Mouse (Mus musculus) forebrain, postnatal 0 days (tissue): ENCODE measurements around the gene Slc7a6os. TPM values are rescaled to one million over a fixed set of nuclear protein-coding genes. Genes with fewer than 3 reads are reported as not detected.

Source experiments
- ATAC-seq: fragments of 200-750 bp; cut with Nextera tagmentation; 2 replicates; pipeline ENCODE4 v1.8.0; 2017; ENCODE audit warnings: mild to moderate bottlenecking, moderate library complexity
- DNase-seq: peaks from one replicate; pipeline ENCODE4 v3.0.0-alpha.2; 2015
- H3K27ac ChIP-seq: fragments of 300-500 bp; sonication (generic); 2 replicates; pipeline ENCODE4 v1.5.1; 2014; ENCODE audit warnings: low read depth, mild to moderate bottlenecking, antibody characterized with exemption, low read length, moderate library complexity, mixed read lengths
- H3K27me3 ChIP-seq: fragments of 300-500 bp; sonication (generic); 2 replicates; pipeline ENCODE4 v1.6.1; 2014; ENCODE audit warnings: mild to moderate bottlenecking, low read length, mixed read lengths; ENCODE audit not compliant: insufficient read depth
- H3K36me3 ChIP-seq: fragments of 300-500 bp; sonication (generic); 2 replicates; pipeline ENCODE4 v1.6.1; 2014; ENCODE audit warnings: mild to moderate bottlenecking, moderate library complexity; ENCODE audit not compliant: insufficient read depth
- H3K4me1 ChIP-seq: fragments of 300-500 bp; sonication (generic); 2 replicates; pipeline ENCODE4 v1.6.1; 2014; ENCODE audit warnings: antibody characterized with exemption; ENCODE audit not compliant: insufficient read depth
- H3K4me2 ChIP-seq: fragments of 300-500 bp; sonication (generic); 2 replicates; pipeline ENCODE4 v1.6.1; 2014; ENCODE audit warnings: low read depth, mild to moderate bottlenecking, moderate library complexity
- H3K4me3 ChIP-seq: fragments of 300-500 bp; sonication (generic); 2 replicates; pipeline ENCODE4 v1.5.1; 2014; ENCODE audit warnings: low read depth, low read length, mixed read lengths
- H3K9ac ChIP-seq: fragments of 300-500 bp; sonication (generic); 2 replicates; pipeline ENCODE4 v1.6.1; 2014; ENCODE audit warnings: mild to moderate bottlenecking
- H3K9me3 ChIP-seq: fragments of 300-500 bp; sonication (generic); 2 replicates; pipeline ENCODE4 v1.6.1; 2016; ENCODE audit warnings: low read length
- CTCF ChIP-seq: sonication (generic); IDR thresholded peaks from 2 replicates; pipeline ENCODE4 v1.5.1; 2016; ENCODE audit warnings: antibody characterized with exemption, control low read depth, low read depth
- WGBS: fragments of 180-500 bp; shearing (Covaris S2); extraction: QIAGEN DNeasy Blood & Tissue Kit; methylation state at CpG from one replicate; pipeline ENCODE4 v1.1.7; 2014; 5-methylcytosine and 5-hydroxymethylcytosine counted together
- polyA plus RNA-seq: library from polyadenylated mRNA; unstranded; fragments of >200 nt; fragmentation: Nextera tagmentation; extraction: Ambion mirVana; gene quantifications from 2 replicates; pipeline ENCODE4 v1.2.1, GENCODE M21; 2015
- total RNA-seq: library from RNA; depleted of rRNA; stranded (reverse); fragments of >200 nt; gene quantifications from 2 replicates; pipeline ENCODE4 v1.2.3, GENCODE M21; 2014

Gene Slc7a6os
- total and polyA plus RNA-seq, 2 experiments from 2014 or later = 36.3 to 73.1 TPM

DNA sequence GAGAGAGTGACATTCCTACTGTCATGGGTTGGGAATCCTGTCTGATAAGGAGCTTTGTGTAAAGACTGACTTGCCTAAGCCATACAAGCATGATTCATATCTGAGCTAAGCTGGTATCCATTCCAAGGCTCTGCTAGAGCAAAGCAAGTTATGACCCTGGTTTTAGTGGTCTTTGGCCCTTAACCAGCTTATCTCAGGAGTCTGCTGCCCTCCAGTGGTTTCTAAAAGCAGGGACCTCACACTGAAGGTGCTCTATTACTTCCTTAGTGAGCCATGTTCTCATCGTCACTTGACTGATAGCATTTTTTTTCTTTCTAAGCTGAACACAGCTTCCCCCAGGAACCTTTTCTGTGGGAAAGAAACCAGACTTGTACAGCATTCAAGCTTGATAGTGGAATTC is 12.0 kb downstream of the Slc7a6os start:
- TF ChIP-seq CTCF = peak; percentile 76
- ATAC-seq = peak; percentile 34; the same call in 1 of the 2 replicates
- WGBS = 3% methylated on average over 1 of the region's 1 CpGs
- Histone ChIP-seq H3K9ac (no peak overlapping the region), H3K27me3 (no peaks in the 10 kb centered on the region), H3K27ac (no peak overlapping the region), H3K9me3 (no peaks in the 10 kb centered on the region), H3K4me2 (no peak overlapping the region), H3K4me3 (no peak overlapping the region), H3K4me1 (no peaks in the 10 kb centered on the region), H3K36me3 (peaks cover 53% of the 10 kb centered on the region)
- peak; percentile 54 for DNase-seq

DNA sequence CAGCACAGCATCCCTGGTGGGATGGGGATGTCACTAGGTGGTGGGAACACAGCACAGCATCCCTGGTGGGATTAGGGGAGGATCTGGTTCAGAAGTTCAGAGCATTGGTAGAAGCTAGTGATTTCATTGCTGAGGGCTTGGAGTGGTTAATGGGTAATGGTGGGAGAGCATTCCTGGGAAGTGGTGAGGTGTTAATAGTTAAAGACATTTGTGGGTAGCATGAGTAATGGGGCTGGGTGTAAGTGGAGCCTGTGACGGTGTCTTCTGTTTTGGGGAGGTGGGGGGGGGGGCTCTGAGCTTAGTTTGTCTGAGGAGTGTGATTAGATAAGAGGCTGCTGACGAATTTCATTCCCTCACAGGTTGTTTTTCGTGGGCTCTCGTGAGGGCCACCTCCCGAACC is 16.7 kb downstream of the Slc7a6os start:
- Histone ChIP-seq H3K9ac (no peak overlapping the region), H3K4me2 (no peak overlapping the region), H3K4me3 (no peak overlapping the region), H3K27me3 (no peaks in the 10 kb centered on the region), H3K27ac (no peak overlapping the region), H3K4me1 (no peaks in the 10 kb centered on the region), H3K36me3 (peaks cover 57% of the 10 kb centered on the region), H3K9me3 (no peaks in the 10 kb centered on the region)
- ATAC-seq = no peak
- no peak for DNase-seq
- no peak for TF ChIP-seq CTCF
- 92% methylated on average over 5 of the region's 5 CpGs for WGBS

DNA sequence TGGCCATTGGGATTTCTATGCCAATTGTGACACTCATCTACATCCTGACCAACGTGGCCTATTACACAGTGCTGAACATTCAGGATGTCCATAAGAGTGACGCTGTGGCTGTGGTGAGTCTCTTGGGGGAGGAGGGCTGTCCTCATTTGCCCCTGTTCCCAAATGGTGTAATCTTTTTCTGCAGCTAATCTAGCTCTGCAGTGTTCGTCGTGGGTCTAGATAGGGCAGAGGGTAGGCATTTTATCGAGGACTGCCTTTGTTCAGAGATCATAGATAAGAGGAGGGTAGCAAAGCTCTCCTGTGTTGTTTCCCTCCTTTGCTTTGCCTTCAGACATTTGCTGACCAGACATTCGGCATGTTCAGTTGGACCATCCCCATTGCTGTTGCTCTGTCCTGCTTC is 17.6 kb downstream of the Slc7a6os start:
- WGBS = 93% methylated on average over 6 of the region's 6 CpGs
- H3K36me3 ChIP-seq = peaks cover 59% of the 10 kb centered on the region
- H3K27me3 ChIP-seq = no peaks in the 10 kb centered on the region
- no peaks in the 10 kb centered on the region for H3K4me1 ChIP-seq
- H3K4me2 ChIP-seq = no peak overlapping the region
- H3K27ac ChIP-seq = no peak overlapping the region
- ATAC-seq = no peak
- no peak for TF ChIP-seq CTCF
- no peak overlapping the region for H3K9ac ChIP-seq
- no peaks in the 10 kb centered on the region for H3K9me3 ChIP-seq
- DNase-seq = no peak
- no peak overlapping the region for H3K4me3 ChIP-seq

DNA sequence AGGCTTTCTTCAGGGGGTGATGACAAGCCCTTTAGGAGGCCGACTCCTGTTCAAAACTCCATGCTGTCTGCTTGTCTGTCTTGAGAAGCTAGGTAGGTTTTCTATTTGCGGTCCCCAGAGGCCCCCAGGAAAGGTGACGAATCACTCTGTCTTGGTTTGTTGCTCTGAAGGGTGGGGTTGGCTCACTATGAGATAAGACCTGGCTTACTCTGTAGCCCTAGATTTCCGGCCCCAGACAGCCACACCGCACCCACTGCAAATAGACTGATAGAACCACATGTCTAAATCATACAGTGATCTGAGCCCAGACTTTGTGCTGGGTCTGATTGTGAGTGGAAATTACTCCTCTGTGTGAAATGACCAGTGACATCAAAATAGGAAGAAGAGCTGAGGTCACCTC is 19.1 kb downstream of the Slc7a6os start:
- H3K36me3 ChIP-seq = peaks cover 61% of the 10 kb centered on the region
- H3K27me3 ChIP-seq = no peaks in the 10 kb centered on the region
- ATAC-seq (no peak), DNase-seq (no peak)
- no peak for TF ChIP-seq CTCF
- no peak overlapping the region for H3K27ac ChIP-seq
- no peaks in the 10 kb centered on the region for H3K4me1 ChIP-seq
- H3K9ac ChIP-seq = no peak overlapping the region
- no peak overlapping the region for H3K4me3 ChIP-seq
- 96% methylated on average over 5 of the region's 5 CpGs for WGBS
- H3K9me3 ChIP-seq = no peaks in the 10 kb centered on the region
- H3K4me2 ChIP-seq = no peak overlapping the region

DNA sequence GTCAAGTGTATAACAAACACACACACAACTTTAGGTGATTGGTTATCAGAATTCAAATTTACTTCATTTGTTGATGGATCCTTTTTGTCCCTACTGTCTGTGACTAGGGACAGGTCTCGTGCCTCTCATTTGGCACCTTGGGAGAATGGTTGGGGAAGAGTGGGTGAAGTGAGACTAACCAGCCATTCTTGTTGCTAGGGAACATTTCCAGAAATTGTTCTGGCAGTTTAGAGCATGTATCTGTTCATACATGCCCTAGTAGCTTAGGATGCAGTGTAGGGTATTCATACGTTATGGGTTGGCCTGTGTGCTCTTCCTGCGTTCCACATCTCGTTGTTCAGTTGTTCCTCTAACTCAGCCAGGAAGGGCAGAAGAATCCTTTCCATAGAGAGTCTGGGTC is 21.6 kb downstream of the Slc7a6os start:
- no peaks in the 10 kb centered on the region for H3K4me1 ChIP-seq
- H3K27ac ChIP-seq = no peak overlapping the region
- no peak for DNase-seq
- no peak for TF ChIP-seq CTCF
- H3K4me3 ChIP-seq = no peak overlapping the region
- H3K36me3 ChIP-seq = peaks cover 44% of the 10 kb centered on the region
- H3K9me3 ChIP-seq = no peaks in the 10 kb centered on the region
- 93% methylated on average over 4 of the region's 4 CpGs for WGBS
- no peaks in the 10 kb centered on the region for H3K27me3 ChIP-seq
- ATAC-seq = no peak
- H3K9ac ChIP-seq = no peak overlapping the region
- H3K4me2 ChIP-seq = no peak overlapping the region

DNA sequence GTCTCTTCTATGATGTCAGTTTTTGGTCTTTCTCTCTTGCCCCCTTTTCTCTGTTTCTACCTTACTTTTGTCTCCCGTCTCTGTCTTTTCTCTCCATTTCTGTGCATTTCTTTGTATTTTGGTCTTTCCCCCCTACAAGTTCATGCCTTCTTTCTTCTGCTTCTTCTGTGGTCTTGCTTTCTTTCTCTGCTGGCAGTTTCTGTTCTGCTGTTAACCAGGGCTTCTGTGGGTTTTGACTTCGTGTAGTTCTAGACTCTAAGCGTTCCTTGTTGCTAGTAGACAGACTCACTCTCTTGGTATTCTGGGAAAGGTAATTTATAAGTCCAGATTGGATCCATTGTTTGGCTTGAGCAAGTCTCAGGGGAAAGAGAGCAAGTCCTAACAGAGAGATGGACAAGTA is 24.3 kb downstream of the Slc7a6os start:
- no peak overlapping the region for H3K4me3 ChIP-seq
- ATAC-seq (no peak), DNase-seq (no peak)
- TF ChIP-seq CTCF = no peak
- H3K9ac ChIP-seq = no peak overlapping the region
- WGBS = 94% methylated on average over 3 of the region's 3 CpGs
- no peaks in the 10 kb centered on the region for H3K27me3 ChIP-seq
- no peaks in the 10 kb centered on the region for H3K9me3 ChIP-seq
- H3K4me1 ChIP-seq = no peaks in the 10 kb centered on the region
- no peak overlapping the region for H3K4me2 ChIP-seq
- no peak overlapping the region for H3K27ac ChIP-seq
- H3K36me3 ChIP-seq = peaks cover 34% of the 10 kb centered on the region

DNA sequence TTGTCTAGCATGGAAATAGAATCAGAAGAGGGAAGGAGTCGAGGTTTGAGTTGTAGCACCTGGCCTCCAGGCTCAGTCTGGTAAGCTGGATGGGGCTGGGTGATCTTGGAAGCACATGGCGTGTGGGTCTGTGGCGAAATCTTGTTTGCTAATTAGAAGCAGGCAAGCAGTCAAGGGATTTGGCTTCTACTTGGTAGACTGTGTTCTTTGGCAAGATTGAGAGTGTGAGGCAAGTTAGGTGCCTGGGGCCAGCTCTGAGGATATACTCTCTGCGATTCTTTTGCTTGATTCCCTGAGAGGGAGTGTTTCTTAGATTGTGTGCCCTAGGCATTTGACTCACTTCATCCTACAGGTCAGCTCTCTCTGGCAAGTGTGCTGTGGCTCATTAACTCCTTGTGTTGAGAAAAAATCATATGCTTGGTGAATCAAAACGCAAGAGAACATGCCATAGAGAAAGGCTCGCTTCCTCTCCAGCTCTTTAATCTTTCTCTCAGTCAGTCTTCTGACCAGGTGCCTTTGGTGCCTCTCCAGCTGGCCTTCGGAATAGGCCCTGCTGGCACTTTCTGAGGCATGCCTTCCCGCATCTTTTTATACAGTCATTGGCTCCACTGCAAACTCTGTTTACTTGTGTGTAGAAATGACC is 25.0 kb downstream of the Slc7a6os start:
- Histone ChIP-seq H3K27ac (no peak overlapping the region), H3K9me3 (no peaks in the 10 kb centered on the region), H3K4me2 (no peak overlapping the region), H3K9ac (no peak overlapping the region), H3K27me3 (no peaks in the 10 kb centered on the region), H3K36me3 (peaks cover 29% of the 10 kb centered on the region), H3K4me3 (no peak overlapping the region), H3K4me1 (no peaks in the 10 kb centered on the region)
- DNase-seq (peak; percentile 70), ATAC-seq (peak; percentile 71)
- no peak for TF ChIP-seq CTCF
- 62% methylated on average over 8 of the region's 8 CpGs for WGBS

DNA sequence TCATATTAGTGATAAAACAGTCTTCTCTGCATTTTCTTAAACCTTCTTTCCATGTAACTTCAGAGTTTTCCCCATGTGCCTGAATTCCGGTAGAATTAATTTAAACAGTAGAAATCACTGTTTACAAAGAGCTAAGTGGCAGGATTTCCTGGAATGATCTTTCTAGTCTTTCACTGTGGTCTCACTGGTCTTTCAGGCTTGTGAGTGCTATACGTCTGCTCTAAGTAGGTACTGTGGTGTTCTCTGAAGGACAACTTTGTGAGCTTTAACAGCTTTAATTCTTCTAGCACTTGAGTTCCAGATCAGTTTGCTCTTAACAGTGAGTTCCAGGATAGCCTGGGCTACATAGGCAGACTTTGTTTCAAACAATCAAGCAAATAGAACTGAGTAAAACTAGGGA is 32.3 kb downstream of the Slc7a6os start:
- no peak for ATAC-seq
- H3K9ac ChIP-seq = no peak overlapping the region
- no peaks in the 10 kb centered on the region for H3K4me1 ChIP-seq
- H3K27me3 ChIP-seq = no peaks in the 10 kb centered on the region
- DNase-seq = no peak
- peaks cover 14% of the 10 kb centered on the region for H3K36me3 ChIP-seq
- TF ChIP-seq CTCF = no peak
- WGBS = 70% methylated on average over 2 of the region's 2 CpGs
- no peak overlapping the region for H3K4me3 ChIP-seq
- no peak overlapping the region for H3K4me2 ChIP-seq
- H3K9me3 ChIP-seq = no peaks in the 10 kb centered on the region
- no peak overlapping the region for H3K27ac ChIP-seq
